ENCODE assay signal across 11 mouse cellular contexts in the genomic region with DNA sequence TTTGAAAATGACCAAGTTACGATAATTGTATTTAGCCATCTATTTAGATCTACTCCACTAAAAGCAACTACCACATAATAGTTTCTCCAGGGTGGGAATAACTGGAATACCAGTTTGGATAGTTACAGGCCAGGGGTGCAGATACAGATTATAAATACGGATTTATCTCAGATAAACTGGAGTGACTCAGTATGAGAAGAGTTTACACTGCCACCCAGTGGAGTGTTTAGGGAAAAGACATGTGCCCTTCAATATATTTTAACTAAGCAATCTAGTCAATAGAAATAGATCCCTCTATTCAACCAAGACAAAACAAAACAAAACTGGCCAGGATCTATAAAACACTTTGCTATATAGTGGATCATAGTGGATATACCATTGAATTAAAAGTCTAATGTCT. TPM values are rescaled to one million over a fixed set of nuclear protein-coding genes. Genes with fewer than 3 reads are reported as not detected.
A peak's percentile ranks its signal among the peaks of the same experiment; 100 is the strongest.
DNase-seq lines count a peak whose midpoint lies in the region; ATAC-seq and TF ChIP-seq lines count a peak whose summit lies in the region.
"Had no signal": no experiment of that assay in that cellular context is flagged by ENCODE, and none has a peak within 500 bp of the region (broad histone marks: within the 10 kb centered on the region; RNA-seq: fewer than 3 reads in every experiment).

No protein-coding gene starts in this region.

- H3K79me2 ChIP-seq in MEL (ENCODE audit: control insufficient read depth, insufficient read depth, low read length, poor library complexity) = no peaks in the 10 kb centered on the region

- TF ChIP-seq EP300 in MEL (IDR thresholded peaks at IDR 0.05; ENCODE audit: low read depth in 1 of 2, low read length in 2 of 2) = no peak

- no peak overlapping the region for H3K9ac ChIP-seq in MEL (ENCODE audit: control insufficient read depth, low read depth, low read length, poor library complexity, severe bottlenecking)
- H3K9ac ChIP-seq: limb, embryonic 15.5 days had no signal

- TF ChIP-seq RAD21 in MEL (IDR thresholded peaks at IDR 0.05; ENCODE audit: low read depth, low read length) = peak; percentile 94

- peak; percentile 31 to 83 (median 61); a peak in 5 of 6 replicates for TF ChIP-seq CTCF in MEL (IDR thresholded peaks at IDR 0.05 in 2 of 3, conservative IDR thresholded peaks at IDR 0.05 in 1 of 3; ENCODE audit: control insufficient read depth in 1 of 3, insufficient read depth in 1 of 3, low read depth in 2 of 3, low read length in 3 of 3, poor library complexity in 1 of 3, severe bottlenecking in 1 of 3)

- no peak overlapping the region for H3K27ac ChIP-seq in MEL (ENCODE audit: control insufficient read depth, low read depth, low read length)
- H3K27ac ChIP-seq: limb, embryonic 15.5 days had no signal

- intact Hi-C loops in left cerebral cortex, postnatal 36 days (cut with DNase I) = loop anchor here (1.0 to 10.0 kb wide), 2 partner anchors 153 to 294 kb away; no protein-coding TSS in a partner anchor
- intact Hi-C loops in heart, postnatal 10 days (cut with DNase I) = loop anchor here (1.0 to 2.0 kb wide), 3 partner anchors 30 to 294 kb away; no protein-coding TSS in a partner anchor

- H3K36me3 ChIP-seq in MEL (ENCODE audit: control insufficient read depth in 1 of 2, insufficient read depth in 2 of 2, low read length in 2 of 2) = no peaks in the 10 kb centered on the region
- H3K36me3 ChIP-seq: G1E; limb, embryonic 15.5 days had no signal

- no peak for TF ChIP-seq POLR2A in MEL (IDR thresholded peaks at IDR 0.05; ENCODE audit: control insufficient read depth in 1 of 2, insufficient read depth in 1 of 2, low read depth in 1 of 2, low read length in 2 of 2, poor library complexity in 1 of 2)

- peak; percentile 58 to 70 for DNase-seq in cerebellum, postnatal 10 days
- no peak for DNase-seq in cerebellum, adult 11 months
- peak; percentile 14 for DNase-seq in left cerebral cortex, adult 11 months (ENCODE audit: low spot score)
- no peak for DNase-seq in left cerebral cortex, postnatal 36 days (ENCODE audit: low spot score in 2 of 2)
- DNase-seq in MEL (ENCODE audit: low read depth, low spot score) = peak; percentile 82
- DNase-seq in heart, postnatal 10 days = peak; percentile 18 to 59
- DNase-seq in skeletal muscle tissue, adult 2 months (ENCODE audit: low read depth, low spot score) = peak; percentile 19

- ATAC-seq in cerebellum, adult (ENCODE audit: insufficient number of reproducible peaks, low FRiP score, low TSS enrichment) = no peak

- H3K4me3 ChIP-seq in MEL (ENCODE audit: control insufficient read depth in 1 of 2, insufficient read depth in 1 of 2, low read depth in 2 of 2, low read length in 2 of 2) = no peak overlapping the region
- H3K4me3 ChIP-seq: limb, embryonic 15.5 days had no signal

- no peaks in the 10 kb centered on the region for H3K9me3 ChIP-seq in MEL (replicated peaks; ENCODE audit: insufficient read depth, low read length)
- H3K9me3 ChIP-seq: limb, embryonic 15.5 days had no signal

- peaks cover 0 to 5% of the 10 kb centered on the region in 2 experiments; a peak in 2 of 4 replicates for H3K27me3 ChIP-seq in MEL (ENCODE audit: control insufficient read depth in 1 of 2, insufficient read depth in 2 of 2, low read length in 2 of 2)
- H3K27me3 ChIP-seq: limb, embryonic 15.5 days had no signal

- H3K4me1 ChIP-seq in MEL (ENCODE audit: control insufficient read depth in 1 of 2, insufficient read depth in 2 of 2, low read length in 2 of 2) = no peaks in the 10 kb centered on the region
- H3K4me1 ChIP-seq: limb, embryonic 15.5 days had no signal

TF ChIP-seq in MEL, 35 proteins besides CTCF, POLR2A, EP300 and RAD21:
- TF ChIP-seq UBTF (IDR thresholded peaks at IDR 0.05; ENCODE audit: borderline replicate concordance, insufficient read depth, low read depth, low read length) = no peak
- TF ChIP-seq TCF12 (IDR thresholded peaks at IDR 0.05; ENCODE audit: low read depth, low read length) = no peak
- no peak for TF ChIP-seq TBP (IDR thresholded peaks at IDR 0.05; ENCODE audit: low read depth, low read length)
- no peak; the same call in 1 of the 2 replicates for TF ChIP-seq MYC (IDR thresholded peaks at IDR 0.05; ENCODE audit: low read depth, low read length)
- no peak for TF ChIP-seq POLR2AphosphoS5 (IDR thresholded peaks at IDR 0.05; ENCODE audit: borderline replicate concordance, low read depth, low read length)
- TF ChIP-seq E2F4 (IDR thresholded peaks at IDR 0.05; ENCODE audit: borderline replicate concordance, low read depth, low read length) = no peak
- TF ChIP-seq GATA1 (IDR thresholded peaks at IDR 0.05; ENCODE audit: low read depth, low read length) = peak; percentile 56
- TF ChIP-seq NRF1 (IDR thresholded peaks at IDR 0.05; ENCODE audit: insufficient read depth, low read depth, low read length, poor library complexity, severe bottlenecking) = no peak
- no peak for TF ChIP-seq MXI1 (IDR thresholded peaks at IDR 0.05; ENCODE audit: low read depth, low read length)
- peak; percentile 93 for TF ChIP-seq SMC3 (IDR thresholded peaks at IDR 0.05; ENCODE audit: low read depth, low read length)
- TF ChIP-seq ZMIZ1 (IDR thresholded peaks at IDR 0.05; ENCODE audit: low read depth, low read length) = no peak
- no peak for TF ChIP-seq NELFE (IDR thresholded peaks at IDR 0.05; ENCODE audit: low read depth, low read length)
- no peak; the same call in 1 of the 2 replicates for TF ChIP-seq SIN3A (IDR thresholded peaks at IDR 0.05; ENCODE audit: low read length)
- no peak for TF ChIP-seq BHLHE40 (IDR thresholded peaks at IDR 0.05; ENCODE audit: borderline replicate concordance, low read depth, low read length)
- peak; percentile 94 for TF ChIP-seq ZC3H11A (IDR thresholded peaks at IDR 0.05; ENCODE audit: low read depth, low read length)
- no peak for TF ChIP-seq HCFC1 (IDR thresholded peaks at IDR 0.05; ENCODE audit: low read depth, low read length)
- TF ChIP-seq RCOR1 (IDR thresholded peaks at IDR 0.05; ENCODE audit: low read depth, low read length) = no peak
- no peak for TF ChIP-seq POLR2AphosphoS2 (IDR thresholded peaks at IDR 0.05; ENCODE audit: low read length)
- no peak for TF ChIP-seq CHD1 (IDR thresholded peaks at IDR 0.05; ENCODE audit: low read depth, low read length)
- no peak for TF ChIP-seq ETS1 (IDR thresholded peaks at IDR 0.05; ENCODE audit: low read depth, low read length)
- no peak for TF ChIP-seq ZNF384 (IDR thresholded peaks at IDR 0.05; ENCODE audit: low read depth, low read length)

RNA-seq across cellular contexts. Expression of a gene that starts 24.7 kb away (rescaled TPM):
- total RNA-seq in left cerebral cortex, postnatal 36 days (2021) = not detected
- not detected in 2 replicates for total RNA-seq in MEL (2012; rRNA removed)
- not detected for polyA plus RNA-seq in MEL (2012; ENCODE audit: insufficient read depth in 1 of 2, insufficient read length in 2 of 2, low read depth in 1 of 2, low replicate concordance in 2 of 2, missing spikeins in 1 of 2)
- total RNA-seq in heart, postnatal 10 days (2021) = not detected
- polyA plus RNA-seq: G1E; limb, embryonic 15.5 days; stomach, embryonic 14.5 days had no signal

RNA-seq across cellular contexts. Expression of a gene that starts 51.5 kb away (rescaled TPM):
- total RNA-seq in left cerebral cortex, postnatal 36 days (2021) = 10 to 100 TPM; 44.1 to 59.1 TPM
- 18.0 and 19.8 TPM in 2 replicates for total RNA-seq in MEL (2012; rRNA removed)
- 10 to 100 TPM in 1 of 2 experiments, not detected in 1; 19.0 TPM for polyA plus RNA-seq in MEL (2012; ENCODE audit: insufficient read depth in 1 of 2, insufficient read length in 2 of 2, low read depth in 1 of 2, low replicate concordance in 2 of 2, missing spikeins in 1 of 2)
- total RNA-seq in heart, postnatal 10 days (2021) = 10 to 100 TPM; 28.0 to 28.6 TPM

RNA-seq across cellular contexts. Expression of a gene that starts 53.9 kb away (rescaled TPM):
- 10 to 100 TPM; 35.5 to 39.1 TPM for total RNA-seq in left cerebral cortex, postnatal 36 days (2021)
- total RNA-seq in MEL (2012; rRNA removed) = not detected in 2 replicates
- under 1 TPM in 1 of 2 experiments, not detected in 1; 0.17 TPM for polyA plus RNA-seq in MEL (2012; ENCODE audit: insufficient read depth in 1 of 2, insufficient read length in 2 of 2, low read depth in 1 of 2, low replicate concordance in 2 of 2, missing spikeins in 1 of 2)
- 1 to 10 TPM; 2.5 to 5.2 TPM for total RNA-seq in heart, postnatal 10 days (2021)

Comparison
In these comparisons a context has a peak if more than half of its experiments do, and no peak if none do; other contexts are left out.
1. DNase-seq: peak in cerebellum, postnatal 10 days (2 of 2), left cerebral cortex, adult 11 months (single experiment), MEL (single experiment), heart, postnatal 10 days (2 of 2) and skeletal muscle tissue, adult 2 months (single experiment); none in cerebellum, adult 11 months (single experiment) and left cerebral cortex, postnatal 36 days (0 of 2).
2. RNA of a gene that starts 53.9 kb away (total RNA-seq): 35.5 to 39.1 TPM in left cerebral cortex, postnatal 36 days; 2.5 to 5.2 TPM in heart, postnatal 10 days and not detected in MEL; every median in the first group is over 4 times any median in the second.